Mouse (Mus musculus) hindbrain, postnatal 0 days (tissue): ENCODE measurements at regions not wholly inside any gene's neighbourhood (a gene's known extent, or its start where the extent isn't known, plus 50 kb on each side); places are given as distances from the start of the nearest gene placed in this dataset.
A peak's percentile ranks its signal among the peaks of the same experiment; 100 is the strongest.

Experiments
- ATAC-seq: fragments of 200-750 bp; cut with Nextera tagmentation; 2 replicates; pipeline ENCODE4 v1.8.0; 2017; ENCODE audit warnings: mild to moderate bottlenecking, moderate TSS enrichment, moderate library complexity
- DNase-seq: peaks from one replicate; pipeline ENCODE4 v3.0.0-alpha.2; 2015; ENCODE audit warnings: low spot score
- H3K27ac ChIP-seq: fragments of 300-500 bp; sonication (generic); 2 replicates; pipeline ENCODE4 v1.5.1; 2014; ENCODE audit warnings: mild to moderate bottlenecking
- H3K27me3 ChIP-seq: fragments of 300-500 bp; sonication (generic); 2 replicates; pipeline ENCODE4 v1.6.1; 2014; ENCODE audit warnings: low read length, mixed read lengths; ENCODE audit not compliant: insufficient read depth
- H3K36me3 ChIP-seq: fragments of 300-500 bp; sonication (generic); 2 replicates; pipeline ENCODE4 v1.6.1; 2014; ENCODE audit warnings: low read length, mixed read lengths; ENCODE audit not compliant: insufficient read depth
- H3K4me1 ChIP-seq: fragments of 300-500 bp; sonication (generic); 2 replicates; pipeline ENCODE4 v1.6.1; 2014; ENCODE audit warnings: antibody characterized with exemption, low read length, mixed read lengths; ENCODE audit not compliant: insufficient read depth
- H3K4me2 ChIP-seq: fragments of 300-500 bp; sonication (generic); 2 replicates; pipeline ENCODE4 v1.6.1; 2014; ENCODE audit warnings: low read depth, mild to moderate bottlenecking, low read length, moderate library complexity, mixed read lengths
- H3K4me3 ChIP-seq: fragments of 300-500 bp; sonication (generic); 2 replicates; pipeline ENCODE4 v1.5.1; 2014; ENCODE audit warnings: low read length
- H3K9ac ChIP-seq: fragments of 300-500 bp; sonication (generic); replicated peaks from 2 replicates; pipeline ENCODE4 v1.6.1; 2014; ENCODE audit warnings: mild to moderate bottlenecking, low read length, moderate library complexity, mixed read lengths
- H3K9me3 ChIP-seq: fragments of 300-500 bp; sonication (generic); 2 replicates; pipeline ENCODE4 v1.6.1; 2016; ENCODE audit warnings: low read length, mixed read lengths
- CTCF ChIP-seq: IDR thresholded peaks from 2 replicates; pipeline ENCODE4 v1.5.1; 2016; ENCODE audit warnings: antibody characterized with exemption, control low read depth, low read depth
- WGBS: fragments of 180-500 bp; shearing (Covaris S2); extraction: QIAGEN DNeasy Blood & Tissue Kit; methylation state at CpG from one replicate; pipeline ENCODE4 v1.1.7; 2014; 5-methylcytosine and 5-hydroxymethylcytosine counted together

DNA sequence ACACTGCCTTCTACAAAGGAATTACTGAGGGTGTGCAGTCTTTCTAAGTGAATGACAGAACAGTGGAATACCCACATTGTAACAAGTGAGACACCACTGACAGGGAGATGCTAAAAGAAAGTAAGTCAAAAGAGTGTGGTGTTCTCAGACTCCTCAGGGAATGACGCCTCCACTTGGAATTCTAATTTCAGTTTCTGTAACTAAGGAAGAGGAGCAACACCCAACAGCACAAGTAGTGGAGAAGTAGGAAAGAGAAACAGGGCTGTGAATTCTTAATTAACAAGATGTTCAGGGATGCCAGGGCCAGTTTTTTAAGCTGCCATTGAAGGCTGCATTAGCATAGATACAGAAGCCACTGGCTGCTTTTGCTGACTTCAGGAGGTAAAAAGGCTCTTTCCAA, 81.4 kb downstream of the Fscb start:
- H3K9me3 ChIP-seq = no peaks in the 10 kb centered on the region
- H3K4me2 ChIP-seq = no peak overlapping the region
- no peaks in the 10 kb centered on the region for H3K4me1 ChIP-seq
- no peak for DNase-seq
- no peaks in the 10 kb centered on the region for H3K36me3 ChIP-seq
- H3K4me3 ChIP-seq = no peak overlapping the region
- H3K27ac ChIP-seq = no peak overlapping the region
- H3K9ac ChIP-seq = no peak overlapping the region
- H3K27me3 ChIP-seq = no peaks in the 10 kb centered on the region
- ATAC-seq = no peak
- TF ChIP-seq CTCF = no peak
- WGBS = 56% methylated on average over 1 of the region's 1 CpGs

DNA sequence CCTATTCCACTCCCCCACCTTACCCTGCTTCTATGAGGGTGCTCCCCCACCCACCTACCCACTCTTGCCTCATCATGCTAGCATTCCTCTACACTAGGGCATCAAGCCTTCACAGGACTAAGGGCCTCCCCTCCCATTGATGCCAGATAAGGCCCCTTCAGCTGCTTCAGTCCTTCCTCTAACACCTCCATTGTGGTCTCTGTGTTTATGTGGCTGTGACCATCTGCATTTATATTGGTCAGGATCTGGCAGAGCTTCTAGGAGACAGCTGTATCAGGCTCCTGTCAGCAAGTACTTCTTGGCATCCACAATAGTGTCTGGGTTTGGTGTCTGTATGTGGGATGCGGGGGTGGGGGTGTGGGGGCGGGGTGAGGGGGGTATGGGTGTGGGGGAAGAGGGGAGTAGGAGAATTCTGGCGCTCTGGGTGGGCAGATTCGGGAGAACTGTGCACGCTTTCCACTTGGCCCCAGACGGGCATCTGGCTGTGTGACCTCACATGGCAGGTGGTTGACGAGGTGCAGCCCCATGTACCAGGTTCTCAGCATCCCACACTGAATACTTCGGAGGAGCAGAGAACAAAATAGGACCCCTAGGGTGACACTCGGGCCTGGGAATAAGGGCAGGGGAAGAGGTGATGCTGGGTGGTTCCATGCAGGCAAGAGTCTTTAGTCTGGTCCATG, 84.6 kb downstream of the Fscb start:
- no peaks in the 10 kb centered on the region for H3K4me1 ChIP-seq
- no peak for DNase-seq

DNA sequence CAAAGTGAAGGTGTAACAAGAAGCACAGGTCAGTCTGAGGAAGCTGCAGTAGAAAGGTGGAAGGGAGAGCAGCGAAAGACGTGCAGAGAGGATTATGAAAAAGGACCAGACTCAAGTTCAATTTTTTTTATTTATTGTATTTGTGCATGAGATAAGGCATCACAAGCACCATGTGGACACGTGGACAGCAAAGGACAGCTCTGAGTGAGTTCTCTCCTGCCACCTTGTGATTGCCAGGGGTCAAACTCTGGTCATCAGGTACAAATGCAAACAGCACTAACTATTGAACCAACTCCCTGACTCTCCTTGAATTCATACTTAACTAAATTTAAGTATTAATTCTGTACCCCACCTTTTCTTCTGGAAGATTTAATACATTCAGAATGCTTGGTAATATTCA, 109.5 kb downstream of the Fscb start:
- ATAC-seq (no peak), DNase-seq (no peak)
- 86% methylated on average over 3 of the region's 3 CpGs for WGBS
- Histone ChIP-seq H3K9me3 (no peaks in the 10 kb centered on the region), H3K4me1 (no peaks in the 10 kb centered on the region), H3K4me2 (no peak overlapping the region), H3K27ac (no peak overlapping the region), H3K27me3 (no peaks in the 10 kb centered on the region), H3K36me3 (no peaks in the 10 kb centered on the region), H3K4me3 (no peak overlapping the region), H3K9ac (no peak overlapping the region)
- TF ChIP-seq CTCF = no peak

More for the DNA sequence above, 84.6 kb downstream of the Fscb start:
- H3K27ac ChIP-seq = no peak overlapping the region
- H3K27me3 ChIP-seq = no peaks in the 10 kb centered on the region
- H3K36me3 ChIP-seq = no peaks in the 10 kb centered on the region
- H3K4me3 ChIP-seq = no peak overlapping the region
- no peak for TF ChIP-seq CTCF
- peak; percentile 43; the same call in 1 of the 2 replicates for ATAC-seq
- WGBS = 56% methylated on average over 9 of the region's 9 CpGs
- H3K9ac ChIP-seq = no peak overlapping the region
- H3K4me2 ChIP-seq = no peak overlapping the region
- no peaks in the 10 kb centered on the region for H3K9me3 ChIP-seq

DNA sequence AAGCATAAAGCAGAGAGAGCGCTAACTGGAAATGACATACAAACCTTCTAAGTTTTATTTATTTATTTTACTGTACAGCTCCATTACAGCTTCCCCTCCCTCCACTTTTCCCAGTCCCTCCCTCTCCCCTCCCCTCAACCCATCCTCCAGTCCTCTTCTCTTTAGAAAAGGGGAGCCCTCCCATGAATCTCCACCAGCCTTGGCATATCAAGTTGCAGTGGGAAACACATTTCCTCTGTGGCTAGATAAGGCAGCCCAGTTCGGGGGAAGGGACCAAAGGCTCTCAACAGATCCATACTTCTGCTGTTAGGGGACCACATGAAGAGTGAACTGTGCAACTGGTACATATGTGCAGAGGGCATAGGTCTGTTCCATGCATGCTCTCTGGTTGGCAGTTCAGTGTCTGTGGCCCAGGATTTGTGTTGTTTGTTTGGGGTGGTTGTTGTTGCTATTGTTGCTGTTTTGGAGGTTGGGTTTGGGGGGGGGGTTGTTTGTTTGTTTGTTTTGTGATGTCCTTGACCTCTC, 112.8 kb downstream of the Fscb start:
- 74% methylated on average over 2 of the region's 2 CpGs for WGBS

DNA sequence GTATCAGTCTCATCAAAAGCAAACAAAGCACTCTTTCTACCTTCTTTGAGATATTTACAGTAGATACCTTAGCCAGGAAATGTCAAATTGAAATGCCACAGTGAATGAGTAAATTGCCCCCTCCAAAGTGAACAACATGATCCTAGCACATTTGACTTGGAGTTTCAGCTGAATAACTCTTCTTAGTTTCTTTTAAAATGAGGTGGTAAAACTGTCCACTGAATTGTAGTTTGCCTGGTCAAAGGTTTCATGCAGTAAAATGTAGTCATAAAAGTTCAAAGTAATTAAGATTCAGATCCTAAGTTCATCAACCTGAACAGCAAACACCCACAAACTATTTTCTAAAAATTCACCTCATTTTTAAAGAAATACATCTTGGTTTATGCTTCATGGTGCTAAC, 113.8 kb downstream of the Fscb start:
- Histone ChIP-seq H3K27me3 (no peaks in the 10 kb centered on the region), H3K4me1 (no peaks in the 10 kb centered on the region), H3K27ac (no peak overlapping the region), H3K4me2 (no peak overlapping the region), H3K9ac (no peak overlapping the region), H3K36me3 (no peaks in the 10 kb centered on the region), H3K4me3 (no peak overlapping the region), H3K9me3 (no peaks in the 10 kb centered on the region)
- DNase-seq (no peak), ATAC-seq (no peak)
- no peak for TF ChIP-seq CTCF

More for the DNA sequence above, 112.8 kb downstream of the Fscb start:
- DNase-seq = no peak
- Histone ChIP-seq H3K36me3 (no peaks in the 10 kb centered on the region), H3K27me3 (no peaks in the 10 kb centered on the region), H3K9ac (no peak overlapping the region), H3K4me3 (no peak overlapping the region), H3K4me1 (no peaks in the 10 kb centered on the region), H3K9me3 (no peaks in the 10 kb centered on the region), H3K27ac (no peak overlapping the region), H3K4me2 (no peak overlapping the region)
- ATAC-seq = no peak
- no peak for TF ChIP-seq CTCF

DNA sequence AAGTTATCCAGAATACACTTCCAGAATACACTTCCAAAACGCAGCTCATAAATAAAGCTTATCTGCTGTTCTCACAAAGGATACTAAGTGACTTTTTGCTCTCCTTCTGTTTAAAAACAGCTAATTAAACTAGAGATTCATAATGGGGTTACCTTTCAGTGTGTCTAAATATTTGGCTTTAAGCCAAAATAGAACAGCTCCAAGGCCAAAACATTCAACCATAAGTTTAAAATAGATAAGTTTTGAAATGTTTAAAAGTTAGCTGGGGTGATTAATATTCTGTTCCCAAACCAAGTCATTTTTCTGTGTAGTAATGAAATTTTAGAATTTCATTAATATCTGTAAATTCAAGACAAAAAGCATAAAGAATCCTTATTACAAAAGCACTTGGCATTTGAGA, 130.7 kb downstream of the Fscb start:
- H3K27me3 ChIP-seq = no peaks in the 10 kb centered on the region
- WGBS = 78% methylated on average over 1 of the region's 1 CpGs

DNA sequence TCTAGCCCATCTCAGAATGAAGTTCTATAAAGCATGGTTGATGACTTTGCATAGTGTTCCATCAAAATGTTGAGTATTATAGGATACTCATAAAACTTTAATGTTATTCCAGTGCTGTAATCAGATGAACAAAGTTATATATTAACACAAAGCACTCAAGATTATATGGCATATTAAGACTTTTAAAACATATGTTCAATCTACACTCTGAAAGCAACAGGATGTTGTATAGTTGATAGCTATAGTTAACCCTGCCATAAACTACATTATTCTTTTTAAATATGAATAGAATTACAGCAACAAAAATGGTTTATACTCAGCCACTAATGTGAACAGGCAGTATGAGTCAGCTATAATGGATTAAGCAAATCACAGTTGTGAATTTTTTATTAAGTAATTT, 139.3 kb downstream of the Fscb start:
- Histone ChIP-seq H3K4me2 (no peak overlapping the region), H3K27me3 (no peaks in the 10 kb centered on the region), H3K4me1 (no peaks in the 10 kb centered on the region), H3K9ac (no peak overlapping the region), H3K9me3 (no peaks in the 10 kb centered on the region), H3K4me3 (no peak overlapping the region), H3K36me3 (no peaks in the 10 kb centered on the region), H3K27ac (no peak overlapping the region)
- no peak for TF ChIP-seq CTCF
- no peak for DNase-seq
- no peak for ATAC-seq

More for the DNA sequence above, 130.7 kb downstream of the Fscb start:
- DNase-seq (no peak), ATAC-seq (no peak)
- no peak overlapping the region for H3K4me3 ChIP-seq
- no peaks in the 10 kb centered on the region for H3K36me3 ChIP-seq
- H3K9me3 ChIP-seq = no peaks in the 10 kb centered on the region
- H3K4me1 ChIP-seq = no peaks in the 10 kb centered on the region
- H3K4me2 ChIP-seq = no peak overlapping the region
- H3K27ac ChIP-seq = no peak overlapping the region
- TF ChIP-seq CTCF = no peak
- no peak overlapping the region for H3K9ac ChIP-seq
